Mouse (Mus musculus): ENCODE results near the gene Selenoo.

- TF ChIP-seq CTCF (IDR thresholded peaks at IDR 0.05; ENCODE audit: low read depth) = no peak
- no peak for TF ChIP-seq EP300 (optimal IDR thresholded peaks at IDR 0.05)
These were observed 51.9 kb downstream of the Selenoo start, which contains the start of gene Mapk12 for GRCm38 (mm10) chr15:89140659-89141252.

Data from stomach, postnatal 0 days (tissue).